Comparison of ENCODE assay signal across 11 mouse cellular contexts in genomic region chr14:118980890-118981289, GRCm38 (mm10).
"Had no signal": no experiment of that assay in that cellular context is flagged by ENCODE, and none has a peak within 500 bp of the region (broad histone marks: within the 10 kb centered on the region; RNA-seq: fewer than 3 reads in every experiment).

No protein-coding gene starts in this region.

- H3K4me3 ChIP-seq: left cerebral cortex, adult 2 months; limb, embryonic 10.5 days; liver, embryonic 15.5 days; midbrain, embryonic 10.5 days; midbrain, embryonic 15.5 days; neural tube, embryonic 13.5 days had no signal

- ATAC-seq: intestine, postnatal 0 days; midbrain, embryonic 15.5 days had no signal

- H3K4me2 ChIP-seq: liver, embryonic 15.5 days; midbrain, embryonic 15.5 days; neural tube, embryonic 13.5 days had no signal

- H3K27me3 ChIP-seq: liver, embryonic 15.5 days; midbrain, embryonic 15.5 days; neural tube, embryonic 13.5 days had no signal

- DNase-seq: kidney, postnatal 25 days; retina, postnatal 1 day; right cerebral cortex, postnatal 4 days; spleen, adult 18-20 months had no signal

- H3K27ac ChIP-seq: left cerebral cortex, adult 2 months; limb, embryonic 10.5 days; liver, embryonic 15.5 days; midbrain, embryonic 10.5 days; midbrain, embryonic 15.5 days; neural tube, embryonic 13.5 days had no signal

- H3K4me1 ChIP-seq: limb, embryonic 10.5 days; midbrain, embryonic 10.5 days; midbrain, embryonic 15.5 days; neural tube, embryonic 13.5 days had no signal

- H3K9ac ChIP-seq: liver, embryonic 15.5 days; midbrain, embryonic 15.5 days; neural tube, embryonic 13.5 days had no signal

- H3K9me3 ChIP-seq: limb, embryonic 10.5 days; liver, embryonic 15.5 days; midbrain, embryonic 10.5 days; midbrain, embryonic 15.5 days; neural tube, embryonic 13.5 days had no signal
